Mouse (Mus musculus): Measurements from ENCODE around the gene Itfg2. TPM values are rescaled to one million over a fixed set of nuclear protein-coding genes. Genes with fewer than 3 reads are reported as not detected.
A peak's percentile ranks its signal among the peaks of the same experiment; 100 is the strongest.

The Itfg2 gene
- total and polyA plus RNA-seq, 3 experiments: 16.6 to 44.8 TPM; not detected in 1

- Histone ChIP-seq H3K9ac (ENCODE audit: control insufficient read depth, low read depth, low read length, poor library complexity, severe bottlenecking) (peak within 1 kb of the TSS; percentile 88), H3K27ac (ENCODE audit: control insufficient read depth, low read depth, low read length) (peak within 1 kb of the TSS; percentile 88), H3K79me2 (ENCODE audit: control insufficient read depth, insufficient read depth, low read length, poor library complexity) (peaks cover 46% of the 10 kb centered on the region), H3K36me3 (ENCODE audit: control insufficient read depth in 1 of 2, insufficient read depth in 2 of 2, low read length in 2 of 2) (peaks cover 2 to 15% of the 10 kb centered on the region in 2 experiments; a peak in 3 of 4 replicates), H3K27me3 (ENCODE audit: control insufficient read depth in 1 of 2, insufficient read depth in 2 of 2, low read length in 2 of 2) (no peaks in the 10 kb centered on the region), H3K4me1 (ENCODE audit: control insufficient read depth in 1 of 2, insufficient read depth in 2 of 2, low read length in 2 of 2) (peaks cover 2 to 7% of the 10 kb centered on the region in 2 experiments; a peak in 2 of 4 replicates), H3K9me3 (replicated peaks; ENCODE audit: insufficient read depth, low read length) (no peaks in the 10 kb centered on the region), H3K4me3 (ENCODE audit: control insufficient read depth in 1 of 2, insufficient read depth in 1 of 2, low read depth in 2 of 2, low read length in 2 of 2) (peak within 1 kb of the TSS; percentile 75 to 88)
- DNase-seq (ENCODE audit: low read depth, low spot score): peak; percentile 86
- TF ChIP-seq USF2 (IDR thresholded peaks at IDR 0.05; ENCODE audit: borderline replicate concordance in 1 of 2, insufficient read depth in 1 of 2, low read depth in 1 of 2, low read length in 2 of 2) (peak; percentile 49 to 83; a peak in 3 of 4 replicates), NELFE (IDR thresholded peaks at IDR 0.05; ENCODE audit: low read depth, low read length) (peak; percentile 59), TBP (IDR thresholded peaks at IDR 0.05; ENCODE audit: low read depth, low read length) (0 out of 2 replicates have a peak, but pooled peaks have one; percentile 43), MXI1 (IDR thresholded peaks at IDR 0.05; ENCODE audit: low read depth, low read length) (peak; percentile 66), BHLHE40 (IDR thresholded peaks at IDR 0.05; ENCODE audit: borderline replicate concordance, low read depth, low read length) (peak; percentile 57; the same call in 1 of the 2 replicates), CTCF (IDR thresholded peaks at IDR 0.05 in 2 of 3, conservative IDR thresholded peaks at IDR 0.05 in 1 of 3; ENCODE audit: control insufficient read depth in 1 of 3, insufficient read depth in 1 of 3, low read depth in 2 of 3, low read length in 3 of 3, poor library complexity in 1 of 3, severe bottlenecking in 1 of 3) (no peak), SMC3 (IDR thresholded peaks at IDR 0.05; ENCODE audit: low read depth, low read length) (no peak), RCOR1 (IDR thresholded peaks at IDR 0.05; ENCODE audit: low read depth, low read length) (no peak), E2F4 (IDR thresholded peaks at IDR 0.05; ENCODE audit: borderline replicate concordance, low read depth, low read length) (peak; percentile 86; the same call in 1 of the 2 replicates), MAX (IDR thresholded peaks at IDR 0.05; ENCODE audit: low read length) (peak; percentile 72), SIN3A (IDR thresholded peaks at IDR 0.05; ENCODE audit: low read length) (peak; percentile 68), MYC (IDR thresholded peaks at IDR 0.05; ENCODE audit: low read depth, low read length) (0 out of 2 replicates have a peak, but pooled peaks have one; percentile 13), POLR2AphosphoS2 (IDR thresholded peaks at IDR 0.05; ENCODE audit: low read length) (0 out of 2 replicates have a peak, but pooled peaks have one; percentile 31), CHD1 (IDR thresholded peaks at IDR 0.05; ENCODE audit: low read depth, low read length) (no peak; the same call in 1 of the 2 replicates), NRF1 (IDR thresholded peaks at IDR 0.05; ENCODE audit: insufficient read depth, low read depth, low read length, poor library complexity, severe bottlenecking) (no peak), POLR2A (IDR thresholded peaks at IDR 0.05; ENCODE audit: control insufficient read depth in 1 of 2, insufficient read depth in 1 of 2, low read depth in 1 of 2, low read length in 2 of 2, poor library complexity in 1 of 2) (peak; percentile 55 to 76; a peak in 3 of 4 replicates), USF1 (IDR thresholded peaks at IDR 0.05; ENCODE audit: low read depth, low read length) (peak; percentile 94), UBTF (IDR thresholded peaks at IDR 0.05; ENCODE audit: borderline replicate concordance, insufficient read depth, low read depth, low read length) (0 out of 2 replicates have a peak, but pooled peaks have one; percentile 70)
These were observed 62.2 kb downstream of the Itfg2 start, which contains the start of the genes Rhno1 and Foxm1 for GRCm38 (mm10) chr6:128362381-128363006. TSS of gene Rhno1 (minus strand) at chr6:128362911. TSS of gene Foxm1 (plus strand) at chr6:128362967.

- H3K9me3 ChIP-seq (replicated peaks; ENCODE audit: insufficient read depth, low read length): no peaks in the 10 kb centered on the region
- DNase-seq (ENCODE audit: low read depth, low spot score): no peak
- H3K9ac ChIP-seq (ENCODE audit: control insufficient read depth, low read depth, low read length, poor library complexity, severe bottlenecking): peak overlapping the region; percentile 88
- H3K4me3 ChIP-seq (ENCODE audit: control insufficient read depth in 1 of 2, insufficient read depth in 1 of 2, low read depth in 2 of 2, low read length in 2 of 2): peak overlapping the region; percentile 66 to 85
- H3K27me3 ChIP-seq (ENCODE audit: control insufficient read depth in 1 of 2, insufficient read depth in 2 of 2, low read length in 2 of 2): no peaks in the 10 kb centered on the region
- TF ChIP-seq JUND (IDR thresholded peaks at IDR 0.05; ENCODE audit: low read depth, low read length) (no peak), MYB (IDR thresholded peaks at IDR 0.05; ENCODE audit: low read depth, low read length) (no peak), CHD1 (IDR thresholded peaks at IDR 0.05; ENCODE audit: low read depth, low read length) (no peak), SMC3 (IDR thresholded peaks at IDR 0.05; ENCODE audit: low read depth, low read length) (no peak), ETS1 (IDR thresholded peaks at IDR 0.05; ENCODE audit: low read depth, low read length) (no peak), POLR2AphosphoS5 (IDR thresholded peaks at IDR 0.05; ENCODE audit: borderline replicate concordance, low read depth, low read length) (no peak), USF2 (IDR thresholded peaks at IDR 0.05; ENCODE audit: borderline replicate concordance in 1 of 2, insufficient read depth in 1 of 2, low read depth in 1 of 2, low read length in 2 of 2) (no peak), ZKSCAN1 (IDR thresholded peaks at IDR 0.05; ENCODE audit: low read depth, low read length) (no peak)
- H3K36me3 ChIP-seq (ENCODE audit: control insufficient read depth in 1 of 2, insufficient read depth in 2 of 2, low read length in 2 of 2): peaks cover 2 to 15% of the 10 kb centered on the region in 2 experiments; a peak in 3 of 4 replicates
- peaks cover 46% of the 10 kb centered on the region for H3K79me2 ChIP-seq (ENCODE audit: control insufficient read depth, insufficient read depth, low read length, poor library complexity)
- peaks cover 2 to 7% of the 10 kb centered on the region in 2 experiments; a peak in 2 of 4 replicates for H3K4me1 ChIP-seq (ENCODE audit: control insufficient read depth in 1 of 2, insufficient read depth in 2 of 2, low read length in 2 of 2)
- peak overlapping the region; percentile 88 for H3K27ac ChIP-seq (ENCODE audit: control insufficient read depth, low read depth, low read length)
These were observed 62.8 kb downstream of the Itfg2 start for GRCm38 (mm10) chr6:128361901-128362300.

All from MEL (cell line).